Mouse (Mus musculus): ENCODE data around the gene Pard3.
"Not testable (repeated sequence)": the region's sequence is repeated elsewhere in the genome, so short reads cannot be mapped to it uniquely, and the experiment has no call there.

The Pard3 gene

GRCm38 (mm10) chr8:127139154-127139553, 75.5 kb downstream of the Pard3 start:
- DNase-seq (ENCODE audit: low spot score in 2 of 2): peak; percentile 77 to 88

- DNase-seq (ENCODE audit: low spot score in 2 of 2): no peak
These were observed 77.3 kb downstream of the Pard3 start for GRCm38 (mm10) chr8:127140945-127141344.

GRCm38 (mm10) chr8:127143641-127144040, 79.9 kb downstream of the Pard3 start:
- no peak for DNase-seq (ENCODE audit: low spot score in 2 of 2)

- DNase-seq (ENCODE audit: low spot score in 2 of 2): no peak
These were observed 80.9 kb downstream of the Pard3 start for GRCm38 (mm10) chr8:127144562-127144961.

GRCm38 (mm10) chr8:127145135-127145534, 81.4 kb downstream of the Pard3 start:
- no peak for DNase-seq (ENCODE audit: low spot score in 2 of 2)

GRCm38 (mm10) chr8:127146055-127146454, 82.4 kb downstream of the Pard3 start:
- no peak for DNase-seq (ENCODE audit: low spot score in 2 of 2)

GRCm38 (mm10) chr8:127148821-127149220, 85.1 kb downstream of the Pard3 start:
- DNase-seq (ENCODE audit: low spot score in 2 of 2): peak in 1 of 2 experiments; percentile 28

GRCm38 (mm10) chr8:127150645-127151044, 87.0 kb downstream of the Pard3 start:
- DNase-seq (ENCODE audit: low spot score in 2 of 2): no peak

GRCm38 (mm10) chr8:127151706-127152105, 88.0 kb downstream of the Pard3 start:
- no peak for DNase-seq (ENCODE audit: low spot score in 2 of 2)

- no peak for DNase-seq (ENCODE audit: low spot score in 2 of 2)
These were observed 93.4 kb downstream of the Pard3 start for GRCm38 (mm10) chr8:127157087-127157486.

GRCm38 (mm10) chr8:127159421-127159966, 95.8 kb downstream of the Pard3 start:
- DNase-seq (ENCODE audit: low spot score in 2 of 2): no peak

GRCm38 (mm10) chr8:127161854-127162253, 98.2 kb downstream of the Pard3 start:
- DNase-seq (ENCODE audit: low spot score in 2 of 2): no peak

- no peak for DNase-seq (ENCODE audit: low spot score in 2 of 2)
These were observed 99.1 kb downstream of the Pard3 start for GRCm38 (mm10) chr8:127162821-127163220.

GRCm38 (mm10) chr8:127164326-127165280, 100.9 kb downstream of the Pard3 start:
- DNase-seq (ENCODE audit: low spot score in 2 of 2): no peak

- no peak for DNase-seq (ENCODE audit: low spot score in 2 of 2)
These were observed 104.8 kb downstream of the Pard3 start for GRCm38 (mm10) chr8:127168496-127168895.

GRCm38 (mm10) chr8:127169361-127169760, 105.7 kb downstream of the Pard3 start:
- no peak for DNase-seq (ENCODE audit: low spot score in 2 of 2)

GRCm38 (mm10) chr8:127170372-127170771, 106.7 kb downstream of the Pard3 start:
- not testable (repeated sequence) for DNase-seq (ENCODE audit: low spot score in 2 of 2)

GRCm38 (mm10) chr8:127170930-127171329, 107.2 kb downstream of the Pard3 start:
- no peak for DNase-seq (ENCODE audit: low spot score in 2 of 2)

- no peak for DNase-seq (ENCODE audit: low spot score in 2 of 2)
These were observed 109.8 kb downstream of the Pard3 start for GRCm38 (mm10) chr8:127173483-127173882.

GRCm38 (mm10) chr8:127174411-127174810, 110.7 kb downstream of the Pard3 start:
- DNase-seq (ENCODE audit: low spot score in 2 of 2): no peak

GRCm38 (mm10) chr8:127175160-127175836, 111.6 kb downstream of the Pard3 start:
- DNase-seq (ENCODE audit: low spot score in 2 of 2): no peak

GRCm38 (mm10) chr8:127178634-127179033, 114.9 kb downstream of the Pard3 start:
- DNase-seq (ENCODE audit: low spot score in 2 of 2): peak; percentile 45 to 48

Data from right cerebral cortex, postnatal 10 days (tissue).